Mouse (Mus musculus): ENCODE measurements around the gene Polr2h. TPM values are rescaled to one million over a fixed set of nuclear protein-coding genes. Genes with fewer than 3 reads are reported as not detected.
"Not testable (repeated sequence)": the region's sequence is repeated elsewhere in the genome, so short reads cannot be mapped to it uniquely, and the experiment has no call there.

The Polr2h gene
- total RNA-seq (2021) = 1 to 10 TPM; 7.8 to 9.5 TPM
- long read RNA-seq, experiment 1, transcript Polr2h-201 (5 exons, 950 nt) = major isoform, 6 of 7 reads
- long read RNA-seq, experiment 1, partial matches to known transcripts = 0 of 7 reads
- long read RNA-seq, experiment 1, other reads (novel, unspliced or antisense) = 0 of 7 reads
- long read RNA-seq, experiment 2, transcript Polr2h-201 (5 exons, 950 nt) = major isoform, 8 of 9 reads
- long read RNA-seq, experiment 2, partial matches to known transcripts = 1 of 9 reads
- long read RNA-seq, experiment 2, other reads (novel, unspliced or antisense) = 0 of 9 reads

- DNase-seq (ENCODE audit: low spot score) = peak; percentile 97
Observed at GRCm38 (mm10) chr16:20717181-20717977, at the start of gene Polr2h, which contains the start of gene Clcn2. TSS of gene Polr2h (plus strand) at chr16:20717665. TSS of gene Clcn2 (minus strand) at chr16:20717746.

- not testable (repeated sequence) for DNase-seq (ENCODE audit: low spot score)
Observed at GRCm38 (mm10) chr16:20668013-20668412, 49.5 kb upstream of the Polr2h start, which contains the start of gene Eif4g1. TSS of gene Eif4g1 (plus strand) at chr16:20668313.

DNA sequence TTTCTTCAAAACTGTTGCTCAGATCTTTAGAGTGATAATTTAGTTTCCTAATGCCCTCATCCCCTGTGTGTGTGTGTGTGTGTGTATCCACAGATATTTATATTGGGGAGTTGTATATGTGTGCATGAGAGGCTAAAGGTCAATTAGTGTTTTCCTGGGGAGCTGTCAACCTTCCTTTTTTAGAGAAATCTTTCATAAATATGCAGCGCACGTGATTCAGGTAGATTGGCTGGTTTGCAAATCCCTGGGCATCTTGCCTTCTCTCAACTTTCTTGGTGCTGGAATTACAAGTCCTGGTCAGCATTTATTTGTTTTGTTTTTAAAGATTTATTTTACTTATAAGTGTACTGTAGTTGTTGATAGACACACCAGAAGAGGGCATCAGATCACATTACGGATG is 47.2 kb upstream of the Polr2h start:
- DNase-seq (ENCODE audit: low spot score) = no peak

DNA sequence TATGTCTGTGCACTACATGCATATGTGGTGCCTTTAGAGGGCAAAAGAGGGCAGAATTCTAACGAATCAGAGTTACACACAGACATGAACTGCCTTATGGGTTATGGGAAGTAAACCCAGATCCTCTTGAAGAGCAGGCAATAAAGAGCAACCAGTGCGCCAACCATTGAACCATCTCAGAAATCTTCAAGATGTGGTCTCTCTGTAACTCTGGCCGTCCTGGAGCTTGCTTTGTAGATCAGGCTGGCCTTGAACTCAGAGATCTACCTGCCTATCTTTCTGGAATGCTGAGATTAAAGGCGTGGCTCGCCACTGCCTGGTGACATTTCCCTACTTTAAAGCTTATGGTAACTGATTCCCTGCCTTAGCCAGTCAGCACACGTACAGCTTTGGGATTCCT is 45.6 kb upstream of the Polr2h start:
- DNase-seq (ENCODE audit: low spot score) = no peak

DNA sequence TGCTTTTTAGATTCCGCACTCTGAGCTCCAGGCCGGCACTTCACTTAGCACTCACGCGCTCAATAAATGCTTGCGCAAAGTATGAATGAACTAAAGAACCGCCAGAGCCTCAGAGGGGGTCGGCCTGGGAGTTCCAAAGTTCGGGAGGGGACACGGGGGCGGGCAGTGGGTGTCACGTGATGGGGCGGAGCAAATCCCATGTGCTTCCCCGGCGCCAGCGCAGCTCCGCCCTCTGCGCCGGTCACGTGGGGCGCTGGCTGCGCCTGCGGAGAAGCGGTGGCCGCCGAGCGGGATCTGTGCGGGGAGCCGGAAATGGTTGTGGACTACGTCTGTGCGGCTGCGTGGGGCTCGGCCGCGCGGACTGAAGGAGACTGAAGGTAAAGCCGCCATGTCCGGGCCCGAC is 45.0 kb upstream of the Polr2h start:
- peak; percentile 96 for DNase-seq (ENCODE audit: low spot score)

- DNase-seq (ENCODE audit: low spot score) = peak; percentile 56
Observed at GRCm38 (mm10) chr16:20672965-20673705, 44.3 kb upstream of the Polr2h start.

GRCm38 (mm10) chr16:20673706-20674303 is 43.7 kb upstream of the Polr2h start:
- no peak for DNase-seq (ENCODE audit: low spot score)

DNA sequence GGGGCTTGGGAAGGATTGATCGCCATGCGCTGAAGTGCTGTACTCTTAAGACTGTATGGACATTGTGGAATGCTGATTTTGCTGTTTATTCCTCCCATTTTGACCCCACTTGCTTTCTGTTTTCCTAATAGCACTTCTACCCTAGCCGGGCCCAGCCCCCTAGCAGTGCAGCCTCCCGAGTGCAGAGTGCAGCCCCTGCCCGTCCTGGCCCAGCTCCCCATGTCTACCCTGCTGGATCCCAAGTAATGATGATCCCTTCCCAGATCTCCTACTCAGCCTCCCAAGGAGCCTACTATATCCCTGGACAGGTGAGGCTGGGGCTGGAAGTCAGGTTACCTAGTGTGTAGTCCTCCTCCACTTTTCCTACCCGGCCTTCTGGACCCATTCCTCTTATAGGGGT is 42.3 kb upstream of the Polr2h start:
- no peak for DNase-seq (ENCODE audit: low spot score)

GRCm38 (mm10) chr16:20676702-20677101 is 40.8 kb upstream of the Polr2h start:
- DNase-seq (ENCODE audit: low spot score) = no peak

DNA sequence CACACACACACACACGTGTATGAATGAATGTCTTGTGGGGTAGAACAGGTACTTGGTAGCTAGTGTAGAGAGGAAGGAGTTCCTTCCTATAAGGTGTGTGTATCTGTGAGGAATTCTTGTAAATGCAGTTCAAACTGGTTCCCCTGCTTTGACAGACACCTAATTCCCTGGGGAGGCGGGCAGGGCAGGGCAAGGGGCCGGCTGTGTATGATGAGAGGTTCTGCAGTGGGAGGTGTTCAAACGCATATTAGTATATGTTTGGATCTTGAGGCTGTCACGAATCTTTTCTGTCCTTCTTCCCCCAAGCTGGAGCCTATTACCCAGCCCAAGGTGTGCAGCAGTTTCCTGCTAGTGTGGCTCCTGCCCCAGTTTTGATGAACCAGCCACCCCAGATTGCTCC is 40.1 kb upstream of the Polr2h start:
- DNase-seq (ENCODE audit: low spot score) = no peak

DNA sequence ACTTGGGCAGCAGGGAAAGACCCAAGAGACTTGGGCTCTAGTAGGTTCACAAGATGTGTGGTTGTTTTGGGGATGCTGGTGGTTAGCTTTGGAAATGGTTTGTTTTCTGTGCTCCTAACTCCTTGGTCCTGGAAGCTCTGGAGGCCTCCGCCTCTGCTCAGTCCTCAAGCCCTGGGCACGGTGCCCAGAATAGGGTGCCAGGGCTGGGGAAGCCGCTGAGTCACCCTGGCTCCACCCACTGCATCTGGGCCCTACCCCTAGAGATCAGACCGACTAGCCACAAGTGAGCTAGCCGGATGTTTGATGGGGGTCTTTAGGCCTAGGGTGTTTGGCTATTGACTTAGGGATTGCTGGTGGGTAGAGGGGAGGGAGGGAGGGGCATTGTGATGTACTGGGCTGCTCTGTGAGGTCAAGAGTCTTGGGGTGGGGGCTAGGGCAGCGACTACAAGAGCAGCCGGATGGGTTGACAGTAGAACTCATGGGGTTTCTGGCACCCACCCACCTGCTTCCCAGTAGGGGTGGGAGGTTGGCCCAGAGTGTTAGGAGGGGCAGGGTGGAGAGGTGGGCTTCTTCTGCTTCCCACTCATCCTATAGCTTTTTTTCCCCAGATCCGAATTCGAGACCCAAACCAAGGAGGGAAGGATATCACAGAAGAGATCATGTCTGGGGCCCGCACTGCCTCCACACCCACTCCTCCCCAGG is 39.3 kb upstream of the Polr2h start:
- DNase-seq (ENCODE audit: low spot score) = peak; percentile 92

DNA sequence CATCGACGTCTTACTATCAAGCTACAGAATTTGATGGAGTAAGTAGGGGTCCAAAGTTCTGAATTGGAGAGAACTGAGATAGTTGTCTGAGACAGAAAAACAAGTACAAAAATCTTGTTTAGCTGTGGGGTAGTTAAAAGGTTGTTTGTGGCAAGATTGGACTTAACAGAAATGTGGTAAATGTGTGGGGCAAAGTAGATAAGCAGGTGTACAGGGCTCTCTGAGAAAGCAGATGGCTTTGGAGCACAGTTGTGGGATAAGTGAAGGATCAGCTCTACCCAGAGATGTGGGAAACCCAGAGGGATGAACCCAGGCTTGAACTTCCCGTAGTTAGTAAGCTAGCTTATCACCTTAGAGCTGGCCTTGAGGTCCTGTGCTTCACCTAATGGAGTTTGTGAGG is 26.7 kb upstream of the Polr2h start:
- no peak for DNase-seq (ENCODE audit: low spot score)

- DNase-seq (ENCODE audit: low spot score) = no peak
Observed at GRCm38 (mm10) chr16:20691617-20692016, 25.8 kb upstream of the Polr2h start.

GRCm38 (mm10) chr16:20692241-20692965 is 25.1 kb upstream of the Polr2h start:
- DNase-seq (ENCODE audit: low spot score) = no peak

DNA sequence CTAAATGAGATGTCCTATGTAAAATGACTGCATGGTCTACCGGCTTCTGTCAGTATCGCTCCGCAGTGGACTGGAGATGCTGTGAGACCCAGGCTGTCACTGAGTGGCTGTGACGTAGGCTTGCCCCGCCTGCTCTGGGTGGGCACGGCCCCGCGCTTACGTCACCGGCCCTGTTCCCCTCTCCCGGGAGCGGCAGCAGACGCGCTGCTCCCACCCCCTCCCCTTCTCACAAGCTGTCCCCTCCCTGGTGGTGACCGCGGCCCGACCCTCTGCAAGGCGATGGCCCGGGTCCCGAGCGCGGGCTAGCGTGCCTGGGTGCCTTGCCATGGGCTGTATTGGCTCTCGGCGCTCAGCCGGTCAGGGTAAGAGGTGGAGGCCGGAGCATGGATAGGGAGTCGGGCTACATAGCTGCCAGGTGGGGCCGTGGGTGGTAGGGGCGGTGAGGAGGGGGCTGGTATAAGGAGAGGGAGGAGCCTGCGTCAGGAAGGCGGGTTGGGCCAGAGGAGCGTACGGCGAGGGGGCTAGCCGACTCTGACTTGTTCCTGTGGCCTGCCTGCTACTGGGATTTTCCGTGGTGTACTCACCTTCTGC is 24.3 kb upstream of the Polr2h start, which contains the start of gene Fam131a:
TSS of gene Fam131a (plus strand) at position 131 of the 591 bp plus-strand sequence.
- DNase-seq (ENCODE audit: low spot score) = peak; percentile 89

GRCm38 (mm10) chr16:20694781-20695180 is 22.7 kb upstream of the Polr2h start:
- DNase-seq (ENCODE audit: low spot score) = peak; percentile 83

DNA sequence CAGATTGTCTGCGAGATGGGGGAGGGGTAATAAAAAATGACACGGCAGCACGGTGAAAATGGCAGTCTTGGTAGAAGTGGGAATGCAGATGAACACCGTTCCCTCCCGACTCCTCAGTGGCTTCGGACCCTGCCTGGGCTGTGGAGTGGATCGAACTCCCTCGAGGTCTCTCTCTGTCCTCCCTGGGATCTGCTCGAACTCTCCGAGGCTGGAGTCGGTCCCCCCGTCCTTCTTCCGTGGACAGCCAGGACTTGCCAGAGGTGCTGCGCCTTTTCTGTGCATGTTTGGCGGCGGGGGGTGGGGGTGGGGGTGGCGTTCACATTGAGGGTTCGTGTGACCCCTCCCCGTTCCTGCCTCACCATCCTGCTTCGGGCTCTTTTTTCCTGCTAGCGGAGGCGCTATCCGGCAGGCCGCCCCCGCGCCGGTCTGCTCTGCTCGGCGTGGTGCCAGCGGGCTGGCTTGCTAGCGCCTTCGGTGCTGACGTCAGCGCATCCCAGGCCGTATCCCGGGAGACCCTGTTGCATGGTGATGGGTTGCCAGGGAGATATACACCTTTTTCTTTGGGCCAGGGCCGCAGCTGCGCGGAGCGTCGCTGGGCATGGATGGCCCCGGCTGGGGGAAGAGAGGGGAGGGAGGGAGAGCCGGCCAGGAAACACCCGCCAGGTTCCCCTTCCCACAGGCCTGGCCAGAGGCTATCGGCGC is 21.7 kb upstream of the Polr2h start:
- peak; percentile 84 for DNase-seq (ENCODE audit: low spot score)

DNA sequence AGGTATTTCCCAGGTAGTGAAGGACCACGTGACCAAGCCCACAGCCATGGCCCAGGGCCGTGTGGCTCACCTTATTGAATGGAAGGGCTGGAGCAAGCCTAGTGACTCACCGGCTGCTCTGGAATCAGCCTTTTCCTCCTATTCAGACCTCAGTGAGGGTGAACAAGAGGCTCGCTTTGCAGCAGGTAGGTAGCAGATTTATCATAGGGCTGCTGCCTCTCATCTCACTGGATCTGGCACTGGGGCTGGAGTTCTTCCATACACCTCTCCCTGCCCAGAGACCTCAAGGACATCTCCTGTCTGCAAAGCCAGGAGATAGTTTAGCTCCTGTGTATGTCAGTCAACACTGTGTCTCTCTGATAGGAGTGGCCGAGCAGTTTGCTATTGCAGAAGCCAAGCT is 18.2 kb upstream of the Polr2h start:
- no peak for DNase-seq (ENCODE audit: low spot score)

- no peak for DNase-seq (ENCODE audit: low spot score)
Observed at GRCm38 (mm10) chr16:20700036-20700435, 17.4 kb upstream of the Polr2h start.
